Mouse (Mus musculus): ENCODE results near the gene Cdh18. TPM values are rescaled to one million over a fixed set of nuclear protein-coding genes. Genes with fewer than 3 reads are reported as not detected.
"Not testable (repeated sequence)": the region's sequence is repeated elsewhere in the genome, so short reads cannot be mapped to it uniquely, and the experiment has no call there.

Gene Cdh18
- polyA plus RNA-seq, 1 experiment from 2014 or later = 0.68 TPM

GRCm38 (mm10) chr15:23104668-23105380 is 556.0 kb downstream of the Cdh18 start:
- no peak for ATAC-seq
- no peak overlapping the region for H3K27ac ChIP-seq (ENCODE audit: low read length)
- H3K4me1 ChIP-seq (ENCODE audit: control insufficient read depth, insufficient read depth, low read length) = no peaks in the 10 kb centered on the region
- H3K36me3 ChIP-seq (ENCODE audit: control insufficient read depth, insufficient read depth, low read length) = no peaks in the 10 kb centered on the region
- 39% methylated on average over 5 of the region's 5 CpGs for WGBS
- no peaks in the 10 kb centered on the region for H3K27me3 ChIP-seq (replicated peaks; ENCODE audit: control insufficient read depth, insufficient read depth, low read length)
- no peaks in the 10 kb centered on the region for H3K9me3 ChIP-seq (ENCODE audit: control insufficient read depth, low read length)
- H3K9ac ChIP-seq (ENCODE audit: low read depth, low read length) = no peak overlapping the region
- no peak overlapping the region for H3K4me3 ChIP-seq (ENCODE audit: low read length)
- no peak overlapping the region for H3K4me2 ChIP-seq (ENCODE audit: low read depth, low read length)

DNA sequence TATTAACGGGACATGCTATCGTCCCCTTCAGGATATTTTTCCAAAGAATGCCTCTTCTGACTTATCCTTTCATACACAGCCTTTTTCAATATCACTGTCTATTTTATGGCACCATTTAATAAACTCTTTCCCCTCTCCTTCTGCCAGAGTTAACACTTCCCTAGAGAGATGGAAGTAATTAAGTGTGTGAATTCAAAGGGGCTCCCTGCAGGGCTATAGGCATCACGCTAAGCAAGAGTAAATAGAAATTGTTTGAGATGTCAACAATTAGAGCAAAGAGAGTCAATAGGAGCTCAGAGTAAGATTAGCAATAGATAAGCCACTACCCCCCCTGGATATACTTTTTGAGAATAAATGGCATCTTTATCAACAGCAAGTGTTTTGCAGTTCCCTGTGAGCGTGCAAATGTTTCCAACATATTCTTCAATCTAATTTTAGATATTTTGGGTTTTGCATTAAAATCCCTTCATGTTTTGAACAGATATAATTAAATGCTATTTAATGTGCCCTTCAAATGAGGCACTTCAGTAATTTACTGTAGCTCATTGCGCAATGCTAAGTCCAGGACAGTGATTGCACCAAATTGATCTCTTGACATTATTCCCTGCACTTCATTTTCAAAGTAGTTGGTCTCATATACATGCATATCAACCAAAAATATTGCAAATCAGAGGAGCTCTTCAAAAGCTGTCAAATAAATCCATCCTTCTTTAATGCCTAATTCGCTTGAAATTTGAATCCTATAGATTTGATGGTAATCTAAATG is 586.3 kb downstream of the Cdh18 start:
- no peaks in the 10 kb centered on the region for H3K4me1 ChIP-seq (ENCODE audit: control insufficient read depth, insufficient read depth, low read length)
- 64% methylated on average over 6 of the region's 6 CpGs for WGBS
- no peaks in the 10 kb centered on the region for H3K27me3 ChIP-seq (replicated peaks; ENCODE audit: control insufficient read depth, insufficient read depth, low read length)
- H3K27ac ChIP-seq (ENCODE audit: low read length) = no peak overlapping the region
- no peaks in the 10 kb centered on the region for H3K9me3 ChIP-seq (ENCODE audit: control insufficient read depth, low read length)
- no peak overlapping the region for H3K9ac ChIP-seq (ENCODE audit: low read depth, low read length)
- no peak for ATAC-seq
- H3K36me3 ChIP-seq (ENCODE audit: control insufficient read depth, insufficient read depth, low read length) = no peaks in the 10 kb centered on the region
- no peak overlapping the region for H3K4me3 ChIP-seq (ENCODE audit: low read length)
- H3K4me2 ChIP-seq (ENCODE audit: low read depth, low read length) = no peak overlapping the region

GRCm38 (mm10) chr15:23136971-23137370 is 588.1 kb downstream of the Cdh18 start:
- Histone ChIP-seq H3K4me2 (ENCODE audit: low read depth, low read length) (no peak overlapping the region), H3K9ac (ENCODE audit: low read depth, low read length) (no peak overlapping the region), H3K27me3 (replicated peaks; ENCODE audit: control insufficient read depth, insufficient read depth, low read length) (no peaks in the 10 kb centered on the region), H3K27ac (ENCODE audit: low read length) (no peak overlapping the region), H3K36me3 (ENCODE audit: control insufficient read depth, insufficient read depth, low read length) (no peaks in the 10 kb centered on the region), H3K4me1 (ENCODE audit: control insufficient read depth, insufficient read depth, low read length) (no peaks in the 10 kb centered on the region), H3K4me3 (ENCODE audit: low read length) (no peak overlapping the region), H3K9me3 (ENCODE audit: control insufficient read depth, low read length) (no peaks in the 10 kb centered on the region)
- 79% methylated on average over 3 of the region's 3 CpGs for WGBS
- ATAC-seq = no peak

- H3K36me3 ChIP-seq (ENCODE audit: control insufficient read depth, insufficient read depth, low read length); H3K27ac ChIP-seq (ENCODE audit: low read length); H3K4me2 ChIP-seq (ENCODE audit: low read depth, low read length); H3K4me1 ChIP-seq (ENCODE audit: control insufficient read depth, insufficient read depth, low read length); H3K4me3 ChIP-seq (ENCODE audit: low read length); H3K27me3 ChIP-seq (replicated peaks; ENCODE audit: control insufficient read depth, insufficient read depth, low read length); H3K9ac ChIP-seq (ENCODE audit: low read depth, low read length); ATAC-seq; H3K9me3 ChIP-seq (ENCODE audit: control insufficient read depth, low read length): not testable (repeated sequence)
- no CpG with 5 or more reads among the region's 1 CpGs for WGBS
These were observed 594.1 kb downstream of the Cdh18 start for GRCm38 (mm10) chr15:23142907-23143306.

- Histone ChIP-seq H3K4me1 (ENCODE audit: control insufficient read depth, insufficient read depth, low read length) (no peaks in the 10 kb centered on the region), H3K4me3 (ENCODE audit: low read length) (no peak overlapping the region), H3K36me3 (ENCODE audit: control insufficient read depth, insufficient read depth, low read length) (no peaks in the 10 kb centered on the region), H3K27ac (ENCODE audit: low read length) (no peak overlapping the region), H3K9ac (ENCODE audit: low read depth, low read length) (no peak overlapping the region), H3K27me3 (replicated peaks; ENCODE audit: control insufficient read depth, insufficient read depth, low read length) (no peaks in the 10 kb centered on the region), H3K4me2 (ENCODE audit: low read depth, low read length) (no peak overlapping the region), H3K9me3 (ENCODE audit: control insufficient read depth, low read length) (no peaks in the 10 kb centered on the region)
- no peak for ATAC-seq
- WGBS = 81% methylated on average over 2 of the region's 2 CpGs
These were observed 607.1 kb downstream of the Cdh18 start for GRCm38 (mm10) chr15:23155883-23156282.

DNA sequence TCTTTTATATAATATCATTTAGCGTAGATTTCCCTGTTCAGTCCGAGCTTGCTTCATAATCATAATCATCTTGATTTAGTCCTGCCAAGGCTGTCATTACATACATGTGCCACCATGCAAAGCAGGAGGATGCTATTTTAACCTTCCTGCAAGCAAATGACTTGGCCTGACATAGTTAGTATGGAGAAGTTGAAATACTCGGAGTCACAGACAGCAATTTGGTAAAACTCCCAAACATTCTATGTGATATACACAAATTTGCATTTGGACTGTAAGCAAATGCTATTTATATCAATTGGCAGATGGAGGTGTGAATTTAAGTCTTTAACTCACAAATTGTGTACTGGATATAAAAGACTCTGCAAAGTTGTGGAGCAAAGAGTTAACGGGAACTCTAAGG is 616.0 kb downstream of the Cdh18 start:
- Histone ChIP-seq H3K4me1 (ENCODE audit: control insufficient read depth, insufficient read depth, low read length) (no peaks in the 10 kb centered on the region), H3K27me3 (replicated peaks; ENCODE audit: control insufficient read depth, insufficient read depth, low read length) (no peaks in the 10 kb centered on the region), H3K36me3 (ENCODE audit: control insufficient read depth, insufficient read depth, low read length) (no peaks in the 10 kb centered on the region), H3K4me2 (ENCODE audit: low read depth, low read length) (no peak overlapping the region), H3K27ac (ENCODE audit: low read length) (no peak overlapping the region), H3K9me3 (ENCODE audit: control insufficient read depth, low read length) (no peaks in the 10 kb centered on the region), H3K9ac (ENCODE audit: low read depth, low read length) (no peak overlapping the region), H3K4me3 (ENCODE audit: low read length) (no peak overlapping the region)
- WGBS = 81% methylated on average over 4 of the region's 4 CpGs
- ATAC-seq = no peak

DNA sequence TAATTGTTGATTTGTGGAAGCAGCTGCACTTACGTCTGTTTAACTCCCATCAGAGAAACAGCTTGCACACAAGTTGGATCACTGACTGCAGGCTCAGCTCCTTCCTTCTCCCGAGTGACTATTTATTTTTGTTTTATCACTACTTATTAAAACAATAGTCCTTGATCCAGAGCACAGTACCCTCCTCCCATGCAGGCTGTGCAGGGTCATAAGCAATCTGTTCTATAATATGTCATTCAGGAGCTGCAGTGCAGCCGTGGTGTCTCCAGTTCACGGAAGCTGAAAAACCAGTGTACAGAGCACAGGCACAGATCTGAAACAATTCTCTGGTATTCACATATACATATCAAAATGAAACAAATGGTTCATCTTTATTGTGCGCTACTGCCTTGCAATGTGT is 625.8 kb downstream of the Cdh18 start:
- Histone ChIP-seq H3K9ac (ENCODE audit: low read depth, low read length) (no peak overlapping the region), H3K9me3 (ENCODE audit: control insufficient read depth, low read length) (no peaks in the 10 kb centered on the region), H3K4me2 (ENCODE audit: low read depth, low read length) (no peak overlapping the region), H3K4me1 (ENCODE audit: control insufficient read depth, insufficient read depth, low read length) (no peaks in the 10 kb centered on the region), H3K4me3 (ENCODE audit: low read length) (no peak overlapping the region), H3K27me3 (replicated peaks; ENCODE audit: control insufficient read depth, insufficient read depth, low read length) (no peaks in the 10 kb centered on the region), H3K27ac (ENCODE audit: low read length) (no peak overlapping the region), H3K36me3 (ENCODE audit: control insufficient read depth, insufficient read depth, low read length) (no peaks in the 10 kb centered on the region)
- 50% methylated on average over 5 of the region's 5 CpGs for WGBS
- no peak for ATAC-seq

DNA sequence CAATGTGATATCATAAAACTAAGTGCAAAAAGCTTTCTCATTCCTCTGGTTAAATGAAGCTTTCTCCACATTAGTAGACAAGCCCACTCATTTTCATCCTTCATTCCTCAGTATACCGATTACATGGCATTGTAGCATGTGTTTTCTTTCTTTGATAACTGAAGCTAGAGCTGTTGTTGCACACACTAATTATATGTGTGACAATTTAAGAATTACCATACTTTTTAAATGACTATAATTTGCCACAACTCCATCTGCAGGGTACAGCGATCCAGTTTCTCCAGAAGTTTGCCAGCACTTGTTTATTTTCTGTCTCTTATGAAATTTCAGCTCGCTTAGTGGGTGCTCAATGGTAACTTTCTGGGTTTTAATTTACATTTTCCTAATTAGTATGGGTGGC is 663.2 kb downstream of the Cdh18 start:
- no peak for ATAC-seq

GRCm38 (mm10) chr15:23230616-23231015 is 681.8 kb downstream of the Cdh18 start:
- Histone ChIP-seq H3K4me3 (ENCODE audit: low read length) (no peak overlapping the region), H3K27me3 (replicated peaks; ENCODE audit: control insufficient read depth, insufficient read depth, low read length) (no peaks in the 10 kb centered on the region), H3K9me3 (ENCODE audit: control insufficient read depth, low read length) (no peaks in the 10 kb centered on the region), H3K4me2 (ENCODE audit: low read depth, low read length) (no peak overlapping the region), H3K9ac (ENCODE audit: low read depth, low read length) (no peak overlapping the region), H3K27ac (ENCODE audit: low read length) (no peak overlapping the region), H3K4me1 (ENCODE audit: control insufficient read depth, insufficient read depth, low read length) (no peaks in the 10 kb centered on the region), H3K36me3 (ENCODE audit: control insufficient read depth, insufficient read depth, low read length) (no peaks in the 10 kb centered on the region)
- ATAC-seq = no peak
- WGBS = 48% methylated on average over 2 of the region's 2 CpGs

More for the DNA sequence above, 663.2 kb downstream of the Cdh18 start:
- no peaks in the 10 kb centered on the region for H3K4me1 ChIP-seq (ENCODE audit: control insufficient read depth, insufficient read depth, low read length)
- no peak overlapping the region for H3K27ac ChIP-seq (ENCODE audit: low read length)
- no peaks in the 10 kb centered on the region for H3K27me3 ChIP-seq (replicated peaks; ENCODE audit: control insufficient read depth, insufficient read depth, low read length)
- H3K9me3 ChIP-seq (ENCODE audit: control insufficient read depth, low read length) = no peaks in the 10 kb centered on the region
- no peak overlapping the region for H3K4me2 ChIP-seq (ENCODE audit: low read depth, low read length)
- H3K4me3 ChIP-seq (ENCODE audit: low read length) = no peak overlapping the region
- no peak overlapping the region for H3K9ac ChIP-seq (ENCODE audit: low read depth, low read length)
- no peaks in the 10 kb centered on the region for H3K36me3 ChIP-seq (ENCODE audit: control insufficient read depth, insufficient read depth, low read length)
- WGBS = 91% methylated on average over 3 of the region's 3 CpGs

All from intestine, embryonic 16.5 days (tissue).